Mouse (Mus musculus) CD4-positive, CD25-positive, alpha-beta regulatory T cell (primary cell): ENCODE results near the gene Hook2. TPM values are rescaled to one million over a fixed set of nuclear protein-coding genes. Genes with fewer than 3 reads are reported as not detected.

Experiments used
- polyA plus RNA-seq: library from polyadenylated mRNA; unstranded; fragments of 100-300 nt; shearing (Covaris generic); gene quantifications from one replicate; pipeline ENCODE4 v1.2.1, GENCODE M21; 2017

Gene Hook2
- 10.7 TPM for polyA plus RNA-seq

DNA sequence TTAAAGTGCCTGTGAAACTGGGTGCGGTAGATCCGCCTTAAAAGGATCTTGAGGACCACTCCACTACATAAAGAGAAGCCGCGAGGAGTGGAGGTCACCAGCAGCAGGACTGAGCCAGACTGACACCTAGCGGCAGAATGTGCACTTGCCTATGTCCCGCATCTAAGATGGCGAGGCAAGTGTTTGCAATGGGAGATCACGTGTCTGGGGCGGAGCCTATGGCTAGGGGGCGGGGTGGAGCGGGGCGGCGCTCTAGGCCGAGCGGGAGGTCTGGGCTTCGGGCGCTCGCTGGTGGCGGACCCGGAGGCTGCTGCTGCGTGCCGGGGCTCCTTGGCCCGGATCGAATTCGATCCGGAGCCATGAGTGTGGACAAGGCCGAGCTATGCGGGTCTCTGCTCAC lies at the start of gene Hook2:
Gene Hook2, plus strand, starts transcription at position 255 of the 400 bp plus-strand sequence.

DNA sequence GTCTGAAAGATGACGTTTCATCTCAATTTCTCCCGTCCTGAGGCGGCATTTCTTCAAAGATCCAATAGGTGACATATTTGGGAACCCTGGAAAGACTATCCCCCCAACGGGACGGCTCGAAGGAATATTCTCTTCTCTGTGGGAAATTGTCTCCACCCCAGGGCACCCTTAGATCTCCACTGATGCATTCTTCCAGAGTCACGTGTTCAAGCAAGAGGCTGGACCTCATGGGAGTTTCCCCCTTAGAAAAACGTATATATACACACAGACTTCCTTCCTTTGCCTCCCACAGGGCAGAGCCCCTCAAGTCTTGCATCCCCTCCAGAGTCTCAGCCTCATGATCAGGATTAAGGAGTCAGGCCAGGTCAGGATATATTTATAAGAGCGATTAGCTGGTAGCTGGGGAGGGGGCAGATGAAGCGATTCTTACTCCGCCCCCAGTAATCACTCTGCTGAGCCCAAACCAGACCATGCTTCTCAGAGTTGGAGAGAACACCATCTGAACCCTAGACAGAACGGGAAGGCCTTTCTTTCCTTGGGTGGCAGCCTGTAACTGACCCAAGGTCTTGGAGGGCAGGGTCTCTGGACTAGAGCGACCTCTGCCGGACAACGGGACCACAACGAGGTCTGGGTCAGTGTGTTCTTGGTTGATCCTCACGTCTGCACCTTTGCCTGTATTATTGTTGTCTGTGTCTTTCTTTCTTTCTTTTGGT lies 43.7 kb upstream of the Hook2 start, which contains the start of gene Rtbdn:
Gene Rtbdn, plus strand, starts transcription at position 464 of the 713 bp plus-strand sequence.

DNA sequence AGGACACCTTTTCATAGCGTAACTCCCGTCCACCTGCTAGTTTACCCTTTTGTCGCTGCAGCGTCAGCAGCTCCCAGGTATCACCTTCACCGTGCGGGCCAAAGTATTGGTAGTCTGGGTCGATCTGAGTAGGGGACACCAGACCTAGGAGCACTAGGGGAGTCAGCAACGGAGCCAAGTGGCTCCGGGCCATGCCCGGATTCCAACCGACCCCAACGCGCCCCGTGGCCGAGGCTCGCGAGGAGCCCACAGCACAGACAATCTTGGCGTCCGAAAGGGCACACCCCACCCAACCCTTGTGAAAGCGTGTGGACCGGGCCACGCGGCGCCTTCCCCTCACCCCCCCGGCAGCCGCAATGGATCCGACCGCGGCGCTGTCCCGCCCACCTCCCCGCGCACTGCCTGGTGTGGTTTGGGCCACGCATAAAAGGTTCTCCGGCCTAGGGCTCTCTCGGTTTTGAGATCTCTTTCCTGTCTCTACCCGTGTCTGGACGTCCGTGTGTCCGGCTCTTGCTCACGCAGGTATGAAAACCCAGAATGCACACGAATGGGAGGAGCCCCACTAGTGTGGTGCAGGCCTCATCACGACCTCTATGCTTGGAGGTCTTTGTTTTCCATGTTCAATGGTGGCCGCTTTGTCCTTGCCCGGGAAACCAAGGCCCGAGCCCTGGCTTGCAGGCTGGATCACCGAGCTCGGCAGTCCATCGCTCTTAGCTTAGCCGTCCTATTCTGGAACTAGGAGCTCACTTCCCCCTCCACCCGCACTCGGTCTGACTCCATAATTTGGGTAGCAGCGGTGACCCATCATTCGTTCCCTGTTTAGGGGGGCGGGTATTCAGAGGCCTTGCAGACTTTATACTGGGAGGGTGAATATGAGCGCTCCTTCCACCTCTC lies 20.9 kb upstream of the Hook2 start, which contains the start of the genes Gm49661, Prdx2 and Rnaseh2a:
Gene Gm49661, minus strand, starts transcription at position 193 of the 894 bp plus-strand sequence.
Gene Prdx2, plus strand, starts transcription at position 347 of the 894 bp plus-strand sequence.
Gene Rnaseh2a, minus strand, starts transcription at position 527 of the 894 bp plus-strand sequence.

DNA sequence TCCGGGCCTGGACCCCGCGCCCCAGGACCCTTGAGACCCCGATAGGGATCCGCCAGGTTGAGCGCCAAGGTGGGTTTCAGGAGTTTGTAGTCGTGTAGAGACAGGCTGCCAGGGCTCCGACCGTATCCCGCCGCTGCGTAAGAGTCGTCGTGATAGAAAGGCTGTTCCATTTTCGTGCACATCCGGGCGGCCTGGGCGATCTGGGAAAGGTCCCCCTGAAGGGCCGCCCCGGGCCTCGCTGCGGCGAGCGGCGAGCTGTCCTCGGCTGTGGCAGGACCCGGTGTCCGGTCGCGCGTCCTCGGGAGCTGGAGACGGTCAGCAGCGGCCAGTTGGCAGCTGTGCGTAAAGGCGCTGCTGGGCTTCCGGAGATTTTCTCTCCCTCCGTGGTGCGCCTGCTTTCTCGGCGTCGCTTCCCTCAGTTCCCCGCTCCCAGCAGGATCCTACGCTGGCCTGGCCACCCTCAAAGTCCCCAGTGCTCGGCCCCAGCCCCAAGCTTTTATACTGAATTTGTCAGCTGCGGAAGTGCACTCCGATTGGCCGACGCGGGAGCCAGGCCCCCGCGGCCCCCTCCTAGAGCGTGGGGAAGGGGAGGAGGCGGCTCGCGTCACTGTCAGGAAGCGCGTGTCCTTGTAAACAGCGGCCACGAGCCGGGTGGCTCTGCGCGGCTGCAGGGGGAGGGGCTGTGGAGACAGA lies 12.0 kb upstream of the Hook2 start, which contains the start of gene Junb:
Gene Junb, minus strand, starts transcription at position 471 of the 693 bp plus-strand sequence.

DNA sequence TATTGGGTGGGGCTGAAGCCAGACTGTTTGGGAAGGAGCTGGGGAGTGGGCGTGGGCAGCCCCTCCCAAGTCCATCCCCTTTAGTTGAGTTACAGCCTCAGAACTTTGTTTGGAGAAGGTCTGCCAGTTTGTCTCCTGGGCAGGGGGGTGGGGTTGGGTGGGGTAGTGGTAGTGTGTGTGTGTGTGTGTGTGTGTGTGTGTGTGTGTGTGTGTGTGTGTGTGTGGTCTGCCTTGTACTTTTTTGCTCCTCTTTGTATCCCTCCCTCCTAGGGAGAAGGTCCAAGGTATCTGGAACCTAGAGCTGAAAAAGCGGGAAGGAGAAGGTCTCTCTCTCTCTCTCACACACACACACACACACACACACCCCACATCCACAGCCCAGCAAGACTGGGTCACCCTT lies 24.0 kb downstream of the Hook2 start, which contains the start of gene Best2:
Gene Best2, minus strand, starts transcription at position 101 of the 400 bp plus-strand sequence.

DNA sequence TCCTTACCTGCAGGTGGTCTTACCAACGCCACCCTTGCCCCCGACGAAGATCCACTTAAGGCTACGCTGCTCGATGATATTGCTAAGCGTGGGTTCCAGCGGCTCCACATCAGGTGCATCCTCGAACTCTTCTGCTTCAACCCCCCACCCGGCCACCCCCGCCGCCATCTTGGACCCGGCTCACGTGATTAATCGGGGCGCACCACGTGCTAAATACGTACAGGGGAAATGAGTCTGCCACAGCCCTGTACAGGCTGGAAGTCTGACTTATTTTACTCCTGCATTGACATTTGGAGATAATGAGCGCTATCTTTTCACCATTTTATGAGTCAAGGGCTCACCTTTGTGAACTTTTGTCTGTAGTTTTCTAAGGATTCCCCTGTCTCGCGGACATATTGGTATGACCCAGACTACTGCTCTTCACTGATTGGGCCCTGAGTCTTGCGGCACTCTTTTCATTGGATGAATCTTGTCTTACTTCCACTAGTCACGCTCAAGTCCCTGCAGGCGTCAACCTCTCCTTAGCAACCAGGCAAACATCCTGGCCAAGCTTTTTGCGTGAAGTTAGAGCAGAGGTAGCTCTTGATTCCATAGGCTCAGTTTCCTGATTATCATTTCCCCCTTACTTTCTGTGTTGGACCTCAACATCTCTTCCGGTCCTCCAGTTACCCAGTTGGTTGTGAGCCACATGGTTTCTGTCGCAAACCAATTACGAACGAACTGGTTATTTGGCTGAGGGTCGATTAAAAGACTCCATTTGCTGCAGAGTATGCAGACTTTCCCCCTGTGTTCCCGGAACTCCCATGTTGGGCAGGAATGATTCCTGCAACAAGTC lies 34.9 kb downstream of the Hook2 start, which contains the start of gene Asna1:
Gene Asna1, minus strand, starts transcription at position 184 of the 835 bp plus-strand sequence.

DNA sequence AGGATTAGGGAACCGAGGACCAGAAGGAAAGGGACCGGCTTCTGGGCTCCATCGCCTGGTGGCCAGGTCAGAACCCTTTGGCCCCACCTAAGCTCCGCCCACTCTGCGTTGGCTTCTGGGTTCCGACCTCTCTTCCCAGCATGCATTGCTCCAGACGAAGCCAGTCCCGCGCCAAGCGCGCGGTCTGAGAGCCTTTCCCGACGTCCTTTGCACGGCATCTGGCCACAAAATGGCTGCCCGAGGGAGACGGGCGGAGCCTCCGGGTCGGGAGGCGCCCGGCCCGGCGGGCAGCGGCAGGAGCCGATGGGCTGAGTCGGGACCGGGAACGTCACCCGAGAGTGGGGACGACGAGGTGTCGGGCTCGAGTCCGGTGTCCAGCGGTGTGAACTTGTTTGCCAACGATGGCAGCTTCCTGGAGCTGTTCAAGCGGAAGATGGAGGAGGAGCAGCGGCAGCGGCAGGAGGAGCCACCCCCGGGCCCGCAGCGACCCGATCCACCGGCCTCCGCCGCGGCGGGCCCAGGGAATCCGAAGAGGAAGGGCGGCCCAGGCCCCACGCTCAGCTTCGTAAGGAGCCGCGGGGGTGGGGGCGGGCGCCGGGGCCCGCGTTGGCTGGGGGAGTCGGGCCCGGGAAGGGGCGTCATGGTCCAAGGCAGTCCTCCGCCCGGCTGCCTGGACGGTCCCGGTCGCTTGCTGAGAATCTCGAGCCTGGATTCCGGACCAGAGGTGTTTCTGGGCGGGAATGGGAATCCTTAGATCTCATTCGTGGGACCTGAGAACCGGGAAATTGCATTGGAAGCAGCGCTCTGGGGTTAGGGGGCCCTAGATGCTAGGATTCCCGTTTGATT lies 36.5 kb downstream of the Hook2 start, which contains the start of gene Trir:
Gene Trir, plus strand, starts transcription at position 154 of the 846 bp plus-strand sequence.

DNA sequence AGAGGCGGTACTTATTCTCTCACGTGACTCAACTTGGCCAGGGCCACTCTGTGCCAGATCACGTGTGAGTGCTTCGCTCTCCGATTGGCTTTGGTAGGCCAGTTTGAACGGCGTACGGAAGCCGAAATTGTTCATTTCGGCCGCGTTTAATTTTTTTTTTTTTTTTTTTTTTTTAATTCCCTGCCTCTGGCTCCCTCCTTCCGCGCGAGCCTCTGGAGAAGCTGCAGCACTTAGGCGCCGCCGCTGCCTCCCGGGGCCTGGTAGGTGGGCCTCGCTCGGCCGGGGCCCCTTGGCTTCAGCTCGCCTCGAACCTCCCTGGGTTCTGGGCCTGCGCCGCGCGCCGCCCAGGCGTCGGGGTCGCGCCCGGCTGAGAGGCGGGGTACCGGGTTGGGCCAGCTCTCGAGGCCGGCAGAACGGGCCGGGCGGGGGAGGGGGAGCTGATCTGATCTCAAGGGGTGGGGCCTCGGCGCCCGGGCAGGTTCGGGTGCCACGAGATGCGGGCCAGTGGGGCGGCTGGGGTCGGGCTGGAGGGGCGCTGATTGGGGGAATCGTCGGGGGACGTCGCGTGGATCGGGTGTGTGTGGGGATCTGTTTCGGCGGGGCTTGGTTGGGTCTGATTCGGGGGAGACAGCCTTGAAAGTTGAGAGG lies 46.4 kb downstream of the Hook2 start, which contains the start of gene Tnpo2:
Gene Tnpo2, plus strand, starts transcription at position 198 of the 648 bp plus-strand sequence.

Other genes with a start within 250 kb of the Hook2 start
- 12.6 TPM for gene Nfix, start 190.3 kb upstream of the Hook2 start, polyA plus RNA-seq
- 6.6 TPM for gene Dand5, start 167.8 kb upstream of the Hook2 start, polyA plus RNA-seq
- gene Gadd45gip1, start 159.1 kb upstream of the Hook2 start, polyA plus RNA-seq = 33.5 TPM
- gene Rad23a, start 149.9 kb upstream of the Hook2 start, polyA plus RNA-seq = 212 TPM
- 491 TPM for gene Calr, start 143.7 kb upstream of the Hook2 start, polyA plus RNA-seq
- gene Farsa, start 133.6 kb upstream of the Hook2 start, polyA plus RNA-seq = 102 TPM
- gene Syce2, start 118.5 kb upstream of the Hook2 start, polyA plus RNA-seq = 4.5 TPM
- 39.3 TPM for gene Gcdh, start 96.7 kb upstream of the Hook2 start, polyA plus RNA-seq
- gene Klf1, start 88.7 kb upstream of the Hook2 start, polyA plus RNA-seq = 0.16 TPM
- 14.6 TPM for gene Dnase2a, start 82.0 kb upstream of the Hook2 start, polyA plus RNA-seq
- 1.2 TPM for gene Mast1, start 53.2 kb upstream of the Hook2 start, polyA plus RNA-seq
- gene Rtbdn, start 43.6 kb upstream of the Hook2 start, polyA plus RNA-seq = 0.19 TPM
- not detected for gene Gm49661, start 21.2 kb upstream of the Hook2 start, polyA plus RNA-seq
- 181 TPM for gene Prdx2, start 21.0 kb upstream of the Hook2 start, polyA plus RNA-seq
- gene Rnaseh2a, start 20.8 kb upstream of the Hook2 start, polyA plus RNA-seq = 99.4 TPM
- gene Junb, start 11.9 kb upstream of the Hook2 start, polyA plus RNA-seq = 673 TPM
- not detected for gene Best2, start 23.9 kb downstream of the Hook2 start, polyA plus RNA-seq
- 52.2 TPM for gene Asna1, start 34.7 kb downstream of the Hook2 start, polyA plus RNA-seq
- 206 TPM for gene Trir, start 36.2 kb downstream of the Hook2 start, polyA plus RNA-seq
- gene Tnpo2, start 46.3 kb downstream of the Hook2 start, polyA plus RNA-seq = 34.3 TPM
- 6.5 TPM for gene Fbxw9, start 69.5 kb downstream of the Hook2 start, polyA plus RNA-seq
- gene Gm5741, start 77.4 kb downstream of the Hook2 start, polyA plus RNA-seq = 0.81 TPM
- gene Dhps, start 81.2 kb downstream of the Hook2 start, polyA plus RNA-seq = 92.5 TPM
- gene Wdr83os, start 90.1 kb downstream of the Hook2 start, polyA plus RNA-seq = 173 TPM
- 42.2 TPM for gene Wdr83, start 90.7 kb downstream of the Hook2 start, polyA plus RNA-seq
- gene Man2b1, start 92.7 kb downstream of the Hook2 start, polyA plus RNA-seq = 124 TPM
- not detected for gene Zfp791, start 132.5 kb downstream of the Hook2 start, polyA plus RNA-seq
- 0.13 TPM for gene Cks1brt, start 161.3 kb downstream of the Hook2 start, polyA plus RNA-seq
- not detected for gene Olfr371, start 235.4 kb downstream of the Hook2 start, polyA plus RNA-seq